Mouse (Mus musculus): ENCODE measurements around the gene Txnl4b.

The Txnl4b gene

DNA sequence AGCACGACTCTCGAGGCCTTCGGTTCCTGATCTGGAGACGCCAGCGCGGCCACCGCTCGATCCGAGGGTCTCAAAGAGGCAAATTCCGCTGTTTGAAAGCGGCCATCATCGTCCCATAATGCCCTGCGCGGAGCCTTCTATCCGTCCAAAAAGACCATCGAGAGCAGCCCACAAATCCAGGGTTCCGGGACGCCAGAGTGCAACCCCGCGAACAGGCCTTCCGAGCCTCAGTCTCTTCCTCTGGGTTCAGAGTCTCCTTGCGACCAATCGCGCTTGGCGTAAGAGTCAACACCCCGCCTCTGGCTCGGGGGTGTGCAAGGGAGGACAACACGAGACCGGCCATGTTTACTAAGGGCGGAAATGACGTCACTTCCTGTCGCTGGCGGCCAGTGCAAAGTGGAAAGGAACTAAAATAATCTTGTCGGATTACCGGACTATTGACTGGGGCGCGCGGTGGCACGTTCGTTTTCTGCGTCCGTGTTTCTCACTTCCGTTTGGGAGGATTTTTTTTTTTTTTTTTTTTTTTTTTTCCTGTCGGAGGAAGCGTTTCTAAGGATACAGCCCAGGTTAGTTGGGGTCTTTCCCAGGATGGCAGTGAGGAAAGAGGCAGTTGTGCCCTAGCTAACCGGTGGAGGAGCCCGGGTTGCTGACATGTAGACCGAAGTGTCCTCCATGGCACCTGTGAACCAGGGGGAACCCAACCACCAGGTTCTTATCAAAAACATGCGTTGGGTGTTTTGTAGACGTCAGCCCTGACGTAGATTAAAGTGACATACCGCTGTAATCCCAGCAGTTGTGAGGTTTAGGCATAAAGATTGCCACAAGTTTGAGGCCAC lies at the start of gene Txnl4b, which contains the start of gene Dhx38:
Gene Txnl4b, plus strand, starts transcription at position 395 of the 836 bp plus-strand sequence.
Gene Dhx38, minus strand, starts transcription at position 364 of the 836 bp plus-strand sequence.
- DNase-seq (ENCODE audit: low read depth): peak; percentile 100

DNA sequence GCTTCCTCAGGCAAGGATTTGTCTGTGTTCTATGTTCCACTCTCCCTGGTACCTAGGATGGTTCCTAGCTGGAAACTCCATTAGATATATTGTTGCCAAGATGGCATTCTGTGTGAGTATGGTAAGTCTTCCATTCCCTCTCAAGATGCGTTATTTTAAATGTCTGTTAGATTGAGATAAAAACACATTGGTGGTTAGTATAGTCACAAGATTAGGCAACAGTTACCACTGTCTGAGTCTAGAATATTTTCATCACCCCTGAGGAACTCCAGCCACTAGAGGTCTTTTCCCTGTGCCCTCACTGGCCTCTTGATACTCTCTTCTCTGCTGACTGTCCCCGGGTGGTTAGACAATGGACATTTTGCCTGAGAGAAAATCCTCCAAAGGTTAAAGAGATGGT lies 41.7 kb upstream of the Txnl4b start:
- no peak for DNase-seq (ENCODE audit: low read depth)

- DNase-seq (ENCODE audit: low read depth): no peak
Observed at GRCm38 (mm10) chr8:109535140-109535990, 30.3 kb upstream of the Txnl4b start.

- DNase-seq (ENCODE audit: low read depth): peak; percentile 32
Observed at GRCm38 (mm10) chr8:109536703-109537102, 29.0 kb upstream of the Txnl4b start.

GRCm38 (mm10) chr8:109542165-109542564 lies 23.5 kb upstream of the Txnl4b start:
- no peak for DNase-seq (ENCODE audit: low read depth)

- DNase-seq (ENCODE audit: low read depth): peak; percentile 21
Observed at GRCm38 (mm10) chr8:109542748-109543519, 22.8 kb upstream of the Txnl4b start.

GRCm38 (mm10) chr8:109544049-109544448 lies 21.6 kb upstream of the Txnl4b start:
- DNase-seq (ENCODE audit: low read depth): no peak

DNA sequence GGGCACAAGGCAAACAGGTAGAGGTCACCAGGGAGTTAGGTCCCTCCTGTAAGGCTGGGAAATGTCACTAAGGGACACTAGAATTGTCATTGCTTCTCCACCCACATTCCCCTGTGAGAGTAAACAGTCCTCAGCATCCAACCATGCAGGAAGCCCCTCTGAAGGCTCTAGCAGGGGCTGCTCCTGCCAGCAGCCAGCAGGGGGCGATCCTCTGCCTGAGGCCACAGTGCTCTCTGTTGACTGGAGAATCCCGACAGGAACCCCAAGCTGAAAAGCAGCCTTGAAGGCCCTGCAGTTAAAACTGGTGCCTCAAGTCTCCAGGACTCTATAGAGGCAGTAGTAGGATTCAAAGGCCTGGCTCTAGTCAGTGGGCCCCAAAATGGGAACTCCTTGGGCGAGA lies 14.0 kb upstream of the Txnl4b start:
- DNase-seq (ENCODE audit: low read depth): no peak

GRCm38 (mm10) chr8:109563881-109564280 lies 1.8 kb upstream of the Txnl4b start:
- no peak for DNase-seq (ENCODE audit: low read depth)

DNA sequence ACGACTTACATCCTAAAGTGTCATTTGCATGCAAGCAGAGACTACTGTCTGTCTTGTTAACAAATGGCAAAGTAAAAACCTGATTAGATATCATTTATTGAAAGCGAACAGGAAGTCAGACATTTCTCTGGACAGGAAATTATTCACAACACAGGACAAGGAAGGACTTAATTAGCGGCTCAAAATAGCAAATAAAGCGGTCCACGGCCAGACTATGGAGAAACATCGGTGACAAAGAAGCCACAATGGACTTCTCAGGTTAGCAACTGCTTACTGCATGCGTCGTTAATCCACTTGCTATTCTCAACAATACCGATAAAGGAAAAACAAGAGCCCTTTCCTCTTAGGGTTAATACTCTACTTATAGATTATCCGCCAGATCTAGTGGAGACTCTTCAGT lies 926 bp upstream of the Txnl4b start:
- DNase-seq (ENCODE audit: low read depth): no peak

- no peak for DNase-seq (ENCODE audit: low read depth)
Observed at GRCm38 (mm10) chr8:109571139-109571538, 5.4 kb downstream of the Txnl4b start.

- no peak for DNase-seq (ENCODE audit: low read depth)
Observed at GRCm38 (mm10) chr8:109576311-109576710, 10.6 kb downstream of the Txnl4b start.

DNA sequence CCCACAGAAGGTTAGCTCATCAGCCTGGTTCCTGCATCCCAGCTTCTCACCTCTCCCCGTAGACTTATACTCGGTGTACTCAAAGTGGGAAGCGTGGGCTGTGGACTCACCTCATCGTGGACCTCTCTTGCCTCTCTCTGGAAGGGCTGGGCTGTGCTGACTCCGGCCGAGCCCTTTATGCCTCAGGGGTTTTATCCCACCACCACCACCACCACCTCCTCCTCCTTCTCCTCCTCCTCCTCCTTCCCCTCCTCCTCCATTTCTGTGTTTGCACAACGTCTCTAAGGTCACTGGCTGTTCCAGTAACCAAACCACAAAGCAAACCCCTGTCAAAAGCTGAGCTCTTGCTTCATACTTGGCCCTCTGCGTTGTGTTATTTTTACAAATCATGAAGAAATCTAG lies 13.2 kb downstream of the Txnl4b start, which contains the start of gene Hp:
Gene Hp, minus strand, starts transcription at position 273 of the 402 bp plus-strand sequence.
- DNase-seq (ENCODE audit: low read depth): no peak

DNA sequence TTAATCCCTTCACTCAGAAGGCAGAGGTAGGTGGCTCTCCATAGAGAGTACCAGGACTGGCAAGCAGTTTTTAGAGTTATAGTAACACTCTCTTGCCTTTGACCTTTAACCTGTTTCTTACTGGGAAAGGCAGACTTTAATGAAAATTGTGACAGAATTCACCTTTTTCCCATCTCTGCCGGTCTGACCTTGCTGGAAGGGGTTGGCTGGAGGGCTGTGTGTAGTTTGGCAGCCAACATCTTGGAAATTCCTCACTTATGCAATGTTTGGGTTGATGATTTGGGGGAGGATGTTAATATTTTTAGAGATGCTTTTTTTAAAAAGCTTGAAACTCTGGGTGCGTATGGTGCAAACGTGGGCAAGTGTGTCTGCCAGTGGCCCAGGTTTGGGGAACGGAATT lies 18.6 kb downstream of the Txnl4b start:
- no peak for DNase-seq (ENCODE audit: low read depth)

DNA sequence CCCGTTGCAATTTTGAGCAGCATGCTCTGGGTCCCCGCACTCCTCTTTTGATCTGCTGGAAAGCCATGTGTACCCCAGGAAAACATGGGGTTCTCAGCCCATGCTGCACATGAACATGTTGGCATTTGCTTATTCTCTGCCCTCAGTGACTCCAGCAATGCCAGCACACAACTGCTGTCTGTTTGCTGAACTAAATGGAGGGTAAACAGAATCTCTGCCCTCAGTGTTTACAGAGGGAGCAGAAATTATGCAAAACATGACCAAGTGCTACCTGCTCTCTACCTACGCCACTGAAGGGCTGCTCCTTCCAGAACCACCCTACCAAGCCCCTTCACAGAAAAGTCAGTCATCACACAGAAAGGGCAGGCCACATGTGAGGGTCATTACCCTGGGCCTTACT lies 19.1 kb downstream of the Txnl4b start:
- no peak for DNase-seq (ENCODE audit: low read depth)

GRCm38 (mm10) chr8:109585652-109586051 lies 20.0 kb downstream of the Txnl4b start:
- no peak for DNase-seq (ENCODE audit: low read depth)

GRCm38 (mm10) chr8:109586972-109587504 lies 21.3 kb downstream of the Txnl4b start:
- no peak for DNase-seq (ENCODE audit: low read depth)

DNA sequence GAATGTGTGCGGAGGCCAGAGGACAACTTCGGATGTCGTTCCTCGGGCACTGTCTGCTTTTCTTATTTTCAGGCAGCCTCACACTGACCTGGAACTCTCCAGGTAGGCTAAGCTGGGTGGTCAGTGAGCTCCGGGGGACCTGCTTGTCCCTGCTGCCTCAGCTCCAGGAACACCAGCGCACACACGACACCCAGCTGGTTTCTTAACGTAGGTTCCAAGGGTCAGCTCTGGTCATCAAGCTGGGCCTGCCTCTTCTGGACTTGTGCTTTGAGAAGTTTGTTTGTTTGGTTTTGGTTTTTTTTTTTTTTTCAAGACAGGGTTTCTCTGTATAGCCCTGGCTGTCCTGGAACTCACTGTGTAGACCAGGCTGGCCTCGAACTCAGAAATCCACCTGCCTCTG lies 25.2 kb downstream of the Txnl4b start:
- DNase-seq (ENCODE audit: low read depth): no peak

GRCm38 (mm10) chr8:109591367-109591766 lies 25.7 kb downstream of the Txnl4b start:
- no peak for DNase-seq (ENCODE audit: low read depth)

DNA sequence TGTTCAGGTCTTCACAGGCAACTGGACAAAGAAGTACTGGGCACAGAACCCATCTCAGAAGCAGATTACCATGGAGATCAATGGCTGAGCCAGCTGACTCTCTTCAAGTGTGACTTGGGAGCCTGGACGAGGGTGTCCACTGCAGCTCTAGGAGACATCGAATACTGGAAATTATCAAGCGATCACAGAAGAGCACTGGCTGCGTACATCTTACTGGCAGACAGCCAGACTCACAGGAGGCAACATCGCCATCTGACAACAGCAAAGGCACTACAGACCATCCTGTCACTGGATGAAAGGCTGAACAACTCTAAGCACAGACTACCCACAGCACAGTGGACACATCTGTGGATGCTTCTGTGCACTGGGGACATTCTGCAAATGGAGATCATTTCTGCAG lies 26.5 kb downstream of the Txnl4b start:
- DNase-seq (ENCODE audit: low read depth): no peak

DNA sequence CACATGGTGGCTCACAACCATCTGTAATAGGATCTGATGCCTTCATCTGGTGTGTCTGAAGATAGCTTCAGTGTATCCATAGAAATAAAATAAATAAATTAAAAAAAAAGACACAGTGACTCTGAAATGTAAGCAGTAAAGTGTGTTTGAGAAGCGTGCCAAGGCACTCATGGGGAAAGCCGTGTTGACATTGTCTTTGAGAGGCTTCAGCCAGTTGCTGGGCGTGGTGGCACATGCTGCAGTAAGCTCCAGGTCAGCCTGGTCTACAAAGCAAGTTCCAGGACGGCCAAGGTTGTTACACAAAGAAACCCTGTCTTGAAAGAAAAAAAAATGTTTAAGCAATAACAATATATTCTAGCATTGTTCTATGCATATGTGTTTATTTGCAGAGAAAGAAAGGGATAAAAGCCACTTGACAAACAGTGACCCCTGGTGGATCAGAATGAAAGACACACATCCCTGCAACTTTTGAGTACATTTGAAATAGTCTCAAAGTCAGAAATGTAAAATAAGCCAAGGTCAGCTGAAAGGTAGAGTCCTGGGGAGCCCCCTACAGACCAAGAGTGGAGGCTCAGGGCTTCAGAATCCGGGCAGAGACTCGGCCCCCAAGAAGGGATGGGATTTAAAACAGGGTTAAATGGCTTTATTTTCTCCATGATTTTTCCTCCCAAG lies 27.6 kb downstream of the Txnl4b start:
- no peak for DNase-seq (ENCODE audit: low read depth)

All from fibroblast of lung, adult 2 months (primary cell).